Mouse (Mus musculus) embryonic stem cell, embryonic (primary cell): ENCODE data around the gene Ogdh.
"Not testable (repeated sequence)": the region's sequence is repeated elsewhere in the genome, so short reads cannot be mapped to it uniquely, and the experiment has no call there.

Experiments used
- CTCF ChIA-PET, 4 experiments: fragments of 300-600 bp in 2 of 4; fragments of 350-600 bp in 2 of 4; sonication (Branson Sonifier 250); formaldehyde crosslinking; loops; one replicate each; lab custom pipeline; 2022; ENCODE audit warnings: inconsistent platforms in 2 of 4; lab: Charles Lee
- POLR2A ChIA-PET, 4 experiments: fragments of 300-600 bp in 2 of 4; fragments of 350-600 bp in 2 of 4; sonication (Branson Sonifier 250); formaldehyde crosslinking; loops; one replicate each; lab custom pipeline; 2022; ENCODE audit warnings: antibody characterized with exemption in 4 of 4, inconsistent platforms in 1 of 4; lab: Charles Lee

Gene Ogdh

GRCm38 (mm10) chr11:6323348-6323747 is 31.9 kb downstream of the Ogdh start:
- POLR2A ChIA-PET: interaction anchor here in 2 of 4 experiments (1.0 to 1.8 kb wide), 7 partner anchors 8 to 213 kb away, joined by 3 to 10 read pairs (median 4); no protein-coding TSS in a partner anchor
- CTCF ChIA-PET: interaction anchor here in 1 of 4 experiments (0.6 kb wide), 1 partner anchor 325 kb away, joined by 3 read pairs; no protein-coding TSS in a partner anchor

GRCm38 (mm10) chr11:6331256-6331655 is 39.8 kb downstream of the Ogdh start:
- ChIA-PET POLR2A (interaction anchor here in 2 of 4 experiments (1.0 to 1.5 kb wide), 5 partner anchors 8 to 113 kb away, joined by 3 to 5 read pairs (median 3); partner anchors contain the start of genes H2afv (in 1 of the 2) and Ppia (in 1 of the 2)), CTCF (interaction anchor here in 1 of 4 experiments (1.0 kb wide), 1 partner anchor 114 kb away, joined by 3 read pairs; no protein-coding TSS in a partner anchor)

- ChIA-PET POLR2A (interaction anchor here in 2 of 4 experiments (1.5 to 1.6 kb wide), 2 partner anchors 8 to 10 kb away, joined by 3 to 4 read pairs; no protein-coding TSS in a partner anchor), CTCF (interaction anchor here in 1 of 4 experiments (0.6 to 0.7 kb wide), 2 partner anchors 20 to 79 kb away, joined by 3 read pairs; no protein-coding TSS in a partner anchor)
Observed at GRCm38 (mm10) chr11:6332606-6333005, 41.2 kb downstream of the Ogdh start.

GRCm38 (mm10) chr11:6333403-6333802 is 42.0 kb downstream of the Ogdh start:
- POLR2A ChIA-PET: interaction anchor here in 3 of 4 experiments (0.7 to 2.2 kb wide), 6 partner anchors 10 to 90 kb away, joined by 3 to 6 read pairs (median 4); no protein-coding TSS in a partner anchor
- CTCF ChIA-PET: interaction anchor here in 1 of 4 experiments (0.7 kb wide), 1 partner anchor 21 kb away, joined by 3 read pairs; no protein-coding TSS in a partner anchor

GRCm38 (mm10) chr11:6335321-6335720 is 43.9 kb downstream of the Ogdh start:
- CTCF ChIA-PET: interaction anchor here in 1 of 4 experiments (1.0 kb wide), 1 partner anchor 61 kb away, joined by 4 read pairs; the partner anchor contains the start of gene Tmed4
- POLR2A ChIA-PET: interaction anchor here in 1 of 4 experiments (0.6 to 2.2 kb wide), 5 partner anchors 12 to 77 kb away, joined by 3 to 6 read pairs (median 5); no protein-coding TSS in a partner anchor

GRCm38 (mm10) chr11:6336689-6337088 is 45.3 kb downstream of the Ogdh start:
- ChIA-PET POLR2A (interaction anchor here in 2 of 4 experiments (0.9 to 2.7 kb wide), 10 partner anchors 9 to 76 kb away, joined by 3 to 10 read pairs (median 4); partner anchors contain the start of gene Ddx56 (in 1 of the 2)), CTCF (interaction anchor here in 2 of 4 experiments (1.0 to 1.3 kb wide), 2 partner anchors 62 to 66 kb away, joined by 3 read pairs; partner anchors contain the start of gene Tmed4 (in 1 of the 2))

- ChIA-PET CTCF (no interaction called here), POLR2A (interaction anchor here in 1 of 4 experiments (0.6 kb wide), 1 partner anchor 178 kb away, joined by 7 read pairs; no protein-coding TSS in a partner anchor)
Observed at GRCm38 (mm10) chr11:6345956-6346355, 54.5 kb downstream of the Ogdh start.

GRCm38 (mm10) chr11:6346966-6347365 is 55.5 kb downstream of the Ogdh start:
- ChIA-PET POLR2A (interaction anchor here in 1 of 4 experiments (1.4 kb wide), 1 partner anchor 14 kb away, joined by 4 read pairs; no protein-coding TSS in a partner anchor), CTCF (no interaction called here)

GRCm38 (mm10) chr11:6348681-6349200 is 57.3 kb downstream of the Ogdh start:
- POLR2A ChIA-PET: interaction anchor here in 1 of 4 experiments (1.4 to 2.1 kb wide), 4 partner anchors 12 to 93 kb away, joined by 3 to 6 read pairs (median 4); no protein-coding TSS in a partner anchor
- CTCF ChIA-PET: interaction anchor here in 1 of 4 experiments (0.5 kb wide), 1 partner anchor 92 kb away, joined by 4 read pairs; no protein-coding TSS in a partner anchor

- ChIA-PET POLR2A (interaction anchor here in 2 of 4 experiments (1.3 to 2.1 kb wide), 5 partner anchors 15 to 94 kb away, joined by 3 to 6 read pairs (median 5); partner anchors contain the start of gene Ppia (in 1 of the 2)), CTCF (no interaction called here)
Observed at GRCm38 (mm10) chr11:6349586-6349985, 58.2 kb downstream of the Ogdh start.

- POLR2A ChIA-PET: interaction anchor here (0.6 to 3.7 kb wide), 13 partner anchors 9 to 269 kb away, joined by 3 to 20 read pairs (median 4); partner anchors contain the start of gene Ppia (in 1 of the 4)
- CTCF ChIA-PET: interaction anchor here (0.6 to 1.7 kb wide), 4 partner anchors 11 to 1502 kb away, joined by 4 to 5 read pairs (median 4); no protein-coding TSS in a partner anchor
Observed at GRCm38 (mm10) chr11:6355106-6355505, 63.7 kb downstream of the Ogdh start.

GRCm38 (mm10) chr11:6364581-6365275 is 73.3 kb downstream of the Ogdh start:
- POLR2A ChIA-PET: interaction anchor here in 2 of 4 experiments (0.8 to 2.8 kb wide), 19 partner anchors 8 to 203 kb away, joined by 3 to 20 read pairs (median 4); partner anchors contain the start of gene Ppia (in 2 of the 2)
- CTCF ChIA-PET: interaction anchor here in 3 of 4 experiments (0.7 to 1.8 kb wide), 5 partner anchors 10 to 283 kb away, joined by 3 to 10 read pairs (median 4); no protein-coding TSS in a partner anchor

GRCm38 (mm10) chr11:6365885-6366284 is 74.5 kb downstream of the Ogdh start:
- ChIA-PET POLR2A (interaction anchor here in 3 of 4 experiments (0.5 to 2.8 kb wide), 30 partner anchors 10 to 528 kb away, joined by 3 to 20 read pairs (median 4); partner anchors contain the start of genes Ppia (in 2 of the 3), Ddx56 (in 1 of the 3), Tbrg4 (in 1 of the 3) and Zmiz2 (in 1 of the 3)), CTCF (interaction anchor here (0.7 to 1.8 kb wide), 8 partner anchors 9 to 282 kb away, joined by 3 to 10 read pairs (median 4); no protein-coding TSS in a partner anchor)

- POLR2A ChIA-PET: interaction anchor here in 2 of 4 experiments (0.6 to 2.7 kb wide), 23 partner anchors 10 to 527 kb away, joined by 3 to 20 read pairs (median 4); partner anchors contain the start of genes Ppia (in 2 of the 2) and Ddx56 (in 1 of the 2)
- CTCF ChIA-PET: interaction anchor here (0.7 to 1.8 kb wide), 8 partner anchors 9 to 282 kb away, joined by 3 to 10 read pairs (median 4); no protein-coding TSS in a partner anchor
Observed at GRCm38 (mm10) chr11:6366434-6366833, 75.0 kb downstream of the Ogdh start.

GRCm38 (mm10) chr11:6367156-6367555 is 75.7 kb downstream of the Ogdh start:
- POLR2A ChIA-PET: interaction anchor here in 1 of 4 experiments (0.7 to 2.3 kb wide), 5 partner anchors 11 to 249 kb away, joined by 3 to 16 read pairs (median 3); partner anchors contain the start of gene Tmed4
- CTCF ChIA-PET: no interaction called here

- POLR2A ChIA-PET: interaction anchor here in 2 of 4 experiments (0.6 to 1.0 kb wide), 3 partner anchors 49 to 93 kb away, joined by 3 read pairs; partner anchors contain the start of gene Tmed4 (in 1 of the 2)
Observed at GRCm38 (mm10) chr11:6367986-6368385, 76.6 kb downstream of the Ogdh start.

More at GRCm38 (mm10) chr11:6367986-6368385, 76.6 kb downstream of the Ogdh start:
- CTCF ChIA-PET: not testable (repeated sequence)
